Mouse (Mus musculus) kidney, embryonic 16.5 days (tissue): Measurements from ENCODE around the gene Acbd4. TPM values are rescaled to one million over a fixed set of nuclear protein-coding genes. Genes with fewer than 3 reads are reported as not detected.

ENCODE experiments used
- ATAC-seq: fragments of 200-750 bp; cut with Nextera tagmentation; 2 replicates; pipeline ENCODE4 v1.8.0; 2017; ENCODE audit warnings: moderate TSS enrichment; ENCODE audit not compliant: low FRiP score, low TSS enrichment
- H3K27ac ChIP-seq: fragments of 300-500 bp; sonication (generic); 2 replicates; pipeline ENCODE4 v1.5.1; 2014; ENCODE audit warnings: low read length
- H3K27me3 ChIP-seq: fragments of 300-500 bp; sonication (generic); 2 replicates; pipeline ENCODE4 v1.6.1; 2014; ENCODE audit warnings: low read length, control low read depth, mixed read lengths; ENCODE audit not compliant: insufficient read depth
- H3K36me3 ChIP-seq: fragments of 300-500 bp; sonication (generic); 2 replicates; pipeline ENCODE4 v1.6.1; 2014; ENCODE audit warnings: low read length, control low read depth, mixed read lengths; ENCODE audit not compliant: insufficient read depth
- H3K4me1 ChIP-seq: fragments of 300-500 bp; sonication (generic); 2 replicates; pipeline ENCODE4 v1.6.1; 2014; ENCODE audit warnings: low read length, control low read depth, mixed read lengths; ENCODE audit not compliant: insufficient read depth
- H3K4me2 ChIP-seq: fragments of 300-500 bp; sonication (generic); replicated peaks from 2 replicates; pipeline ENCODE4 v1.6.1; 2014; ENCODE audit warnings: low read depth, low read length
- H3K4me3 ChIP-seq: fragments of 300-500 bp; sonication (generic); 2 replicates; pipeline ENCODE4 v1.5.1; 2014; ENCODE audit warnings: mild to moderate bottlenecking, low read length
- H3K9ac ChIP-seq: fragments of 300-500 bp; sonication (generic); replicated peaks from 2 replicates; pipeline ENCODE4 v1.6.1; 2014; ENCODE audit warnings: low read length
- H3K9me3 ChIP-seq: fragments of 300-500 bp; sonication (generic); 2 replicates; pipeline ENCODE4 v1.6.1; 2016; ENCODE audit warnings: low read length, control low read depth
- WGBS: fragments of 180-500 bp; shearing (Covaris S2); extraction: QIAGEN DNeasy Blood & Tissue Kit; methylation state at CpG from one replicate; pipeline ENCODE4 v1.1.7; 2014; 5-methylcytosine and 5-hydroxymethylcytosine counted together
- polyA plus RNA-seq: library from polyadenylated mRNA; unstranded; fragments of >200 nt; fragmentation: Nextera tagmentation; extraction: Ambion mirVana; gene quantifications from 2 replicates; pipeline ENCODE4 v1.2.1, GENCODE M21; 2015

The Acbd4 gene
- 28.7 and 29.9 TPM in 2 replicates for polyA plus RNA-seq

DNA sequence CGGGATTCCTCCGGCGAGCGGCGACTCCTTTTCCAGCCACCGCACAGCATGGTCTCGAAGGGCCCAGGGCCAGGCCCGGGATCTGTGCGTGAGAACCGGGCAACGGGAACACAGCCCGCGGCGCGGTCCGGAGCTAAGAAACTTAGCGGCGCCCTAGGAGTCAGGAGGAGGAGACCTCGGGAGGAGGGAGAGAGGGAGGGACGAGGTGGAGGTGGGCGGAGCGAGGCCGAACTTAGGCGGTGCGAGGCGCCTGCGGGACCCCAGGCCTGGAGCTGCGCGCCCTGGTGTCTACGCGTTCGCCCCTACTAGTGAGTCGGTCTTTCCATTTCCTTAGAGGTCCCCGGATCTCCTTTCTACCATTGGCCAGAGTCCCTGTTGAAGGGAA lies at the start of gene Acbd4, which contains the start of gene Plcd3:
Gene Acbd4 (plus strand): TSS at position 202 of the 385 bp plus-strand sequence.
Gene Plcd3 (minus strand): TSS at position 178 of the 385 bp plus-strand sequence.
- Histone ChIP-seq H3K4me3 (peak within 1 kb of the TSS; percentile 66), H3K4me1 (peaks cover 64% of the 10 kb centered on the region), H3K4me2 (peak within 1 kb of the TSS; percentile 92), H3K9ac (peak within 1 kb of the TSS; percentile 75), H3K27ac (no peak within 1 kb of the TSS), H3K9me3 (no peaks in the 10 kb centered on the region), H3K36me3 (no peaks in the 10 kb centered on the region), H3K27me3 (no peaks in the 10 kb centered on the region; the same call in 1 of the 2 replicates)
- under 1% methylated on average over 33 of the region's 34 CpGs for whole genome bisulfite sequencing
- peak; percentile 36 for ATAC-seq

DNA sequence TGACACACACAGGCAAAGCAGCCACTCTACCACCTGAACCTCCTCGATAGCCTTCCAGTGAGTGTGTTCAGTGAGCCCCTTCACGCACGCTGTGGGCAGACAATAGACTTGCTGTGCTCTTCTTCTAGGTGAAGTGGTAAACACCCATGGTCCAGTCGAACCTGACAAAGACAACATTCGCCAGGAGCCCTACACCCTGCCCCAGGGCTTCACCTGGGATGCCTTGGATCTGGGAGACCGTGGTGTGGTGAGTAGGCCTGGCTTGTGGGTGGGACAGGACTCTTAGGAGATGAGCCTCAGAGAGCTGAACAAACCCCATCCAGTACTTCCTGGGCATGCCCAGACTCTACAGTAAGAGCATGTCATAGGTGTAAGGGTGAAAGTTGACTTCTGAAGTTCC lies 49.4 kb upstream of the Acbd4 start:
- no peak for ATAC-seq
- Histone ChIP-seq H3K4me3 (no peak overlapping the region), H3K9me3 (no peaks in the 10 kb centered on the region), H3K27me3 (no peaks in the 10 kb centered on the region), H3K36me3 (peaks cover 43% of the 10 kb centered on the region), H3K9ac (no peak overlapping the region), H3K4me2 (no peak overlapping the region), H3K4me1 (no peaks in the 10 kb centered on the region), H3K27ac (no peak overlapping the region)
- 91% methylated on average over 6 of the region's 6 CpGs for WGBS

DNA sequence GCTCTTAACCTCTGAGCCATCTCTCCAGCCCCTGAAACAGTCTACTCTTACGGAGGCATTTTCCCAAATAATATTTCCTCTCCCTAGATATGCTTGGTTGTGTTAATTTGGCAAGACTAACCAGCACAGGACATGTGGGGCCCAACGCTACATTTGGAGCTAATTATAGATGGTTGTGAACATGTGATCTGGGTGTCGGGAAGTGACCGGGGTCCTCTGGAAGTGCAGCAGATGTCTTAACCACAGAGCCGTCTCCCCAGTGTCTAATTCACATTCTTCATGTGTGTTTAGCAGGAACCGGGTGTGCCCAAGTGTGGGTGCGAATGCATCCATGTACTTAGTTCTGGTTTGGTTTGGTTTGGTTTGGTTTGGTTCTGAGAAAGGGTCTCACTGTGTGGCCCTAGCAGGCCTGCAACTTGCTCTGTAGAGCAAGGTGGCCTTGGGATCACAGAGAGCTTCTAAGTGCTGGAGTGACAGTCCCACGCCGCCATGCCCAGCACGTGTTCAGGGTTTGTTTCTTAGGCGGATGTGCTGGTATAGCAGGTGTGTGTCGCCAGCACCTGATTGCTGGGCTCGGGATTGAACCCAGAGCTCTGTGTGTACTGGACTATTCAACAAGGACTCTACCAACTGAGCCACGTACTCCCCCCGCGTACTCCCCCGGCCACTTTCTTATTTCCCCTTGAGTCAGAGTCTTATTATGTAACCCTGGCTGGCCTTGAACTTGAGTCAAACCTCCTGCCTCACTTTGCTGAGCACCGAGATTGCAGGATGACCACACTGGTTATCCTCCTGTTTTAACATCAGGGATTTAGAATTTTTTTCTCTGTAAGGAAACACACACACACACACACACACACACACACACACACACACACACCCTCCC lies 48.0 kb upstream of the Acbd4 start:
- Histone ChIP-seq H3K36me3 (peaks cover 53% of the 10 kb centered on the region), H3K4me1 (no peaks in the 10 kb centered on the region), H3K27ac (no peak overlapping the region), H3K4me2 (no peak overlapping the region), H3K4me3 (no peak overlapping the region), H3K9me3 (no peaks in the 10 kb centered on the region), H3K9ac (no peak overlapping the region), H3K27me3 (no peaks in the 10 kb centered on the region)
- WGBS, result 92% methylated on average over 18 of the region's 18 CpGs
- no peak for ATAC-seq

DNA sequence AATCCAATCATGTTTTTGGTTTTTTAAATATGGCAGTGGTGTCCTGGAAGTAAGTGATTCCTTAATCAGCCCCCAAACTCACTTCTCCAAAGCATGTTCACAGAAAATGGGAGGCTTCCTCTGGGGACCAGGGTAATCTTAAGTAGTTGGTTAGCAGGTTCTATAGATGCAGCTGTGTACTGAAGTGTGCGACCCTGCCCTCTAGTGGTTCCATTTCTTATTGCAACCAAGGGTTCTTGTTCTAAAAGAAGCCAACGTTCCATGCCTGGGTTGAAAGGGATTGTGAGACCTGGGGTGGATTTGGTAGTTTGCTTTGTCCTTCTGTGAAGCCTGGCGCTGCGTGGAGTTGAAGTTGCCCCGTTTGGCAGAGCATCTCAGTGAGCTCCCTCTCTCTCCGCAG lies 46.7 kb upstream of the Acbd4 start:
- no peak overlapping the region for H3K9ac ChIP-seq
- ATAC-seq, result no peak
- WGBS, result 50% methylated on average over 6 of the region's 6 CpGs
- no peaks in the 10 kb centered on the region for H3K27me3 ChIP-seq
- peaks cover 65% of the 10 kb centered on the region for H3K36me3 ChIP-seq
- H3K4me2 ChIP-seq, result no peak overlapping the region
- H3K4me1 ChIP-seq, result no peaks in the 10 kb centered on the region
- H3K4me3 ChIP-seq, result no peak overlapping the region
- H3K27ac ChIP-seq, result no peak overlapping the region
- no peaks in the 10 kb centered on the region for H3K9me3 ChIP-seq

- H3K4me3 ChIP-seq, result no peak overlapping the region
- no peak overlapping the region for H3K4me2 ChIP-seq
- H3K27ac ChIP-seq, result no peak overlapping the region
- 95% methylated on average over 7 of the region's 7 CpGs for WGBS
- no peaks in the 10 kb centered on the region for H3K4me1 ChIP-seq
- peaks cover 64% of the 10 kb centered on the region for H3K36me3 ChIP-seq
- H3K27me3 ChIP-seq, result no peaks in the 10 kb centered on the region
- H3K9ac ChIP-seq, result no peak overlapping the region
- ATAC-seq, result no peak
- no peaks in the 10 kb centered on the region for H3K9me3 ChIP-seq
These were observed 44.8 kb upstream of the Acbd4 start for GRCm38 (mm10) chr11:103056636-103057035.

- Histone ChIP-seq H3K4me3 (no peak overlapping the region), H3K9ac (no peak overlapping the region), H3K27me3 (no peaks in the 10 kb centered on the region), H3K4me1 (no peaks in the 10 kb centered on the region), H3K4me2 (no peak overlapping the region), H3K27ac (no peak overlapping the region), H3K9me3 (no peaks in the 10 kb centered on the region), H3K36me3 (peaks cover 65% of the 10 kb centered on the region)
- 57% methylated on average over 3 of the region's 3 CpGs for WGBS
- ATAC-seq, result no peak
These were observed 42.9 kb upstream of the Acbd4 start for GRCm38 (mm10) chr11:103058499-103059085.

- H3K9ac ChIP-seq, result no peak overlapping the region
- H3K27ac ChIP-seq, result no peak overlapping the region
- no peak for ATAC-seq
- H3K4me3 ChIP-seq, result no peak overlapping the region
- WGBS, result 92% methylated on average over 14 of the region's 14 CpGs
- no peak overlapping the region for H3K4me2 ChIP-seq
- no peaks in the 10 kb centered on the region for H3K4me1 ChIP-seq
- H3K36me3 ChIP-seq, result peaks cover 69% of the 10 kb centered on the region
- H3K27me3 ChIP-seq, result no peaks in the 10 kb centered on the region
- H3K9me3 ChIP-seq, result no peaks in the 10 kb centered on the region
These were observed 35.1 kb upstream of the Acbd4 start for GRCm38 (mm10) chr11:103066191-103067050.

GRCm38 (mm10) chr11:103067051-103067361 lies 34.5 kb upstream of the Acbd4 start:
- H3K9me3 ChIP-seq, result no peaks in the 10 kb centered on the region
- no peak overlapping the region for H3K9ac ChIP-seq
- no peak for ATAC-seq
- no peak overlapping the region for H3K4me3 ChIP-seq
- H3K27me3 ChIP-seq, result no peaks in the 10 kb centered on the region
- 88% methylated on average over 6 of the region's 6 CpGs for WGBS
- 0 out of 2 replicates have a peak overlapping the region, but pooled peaks have one; percentile 14 for H3K27ac ChIP-seq
- H3K4me1 ChIP-seq, result no peaks in the 10 kb centered on the region
- no peak overlapping the region for H3K4me2 ChIP-seq
- peaks cover 69% of the 10 kb centered on the region for H3K36me3 ChIP-seq

DNA sequence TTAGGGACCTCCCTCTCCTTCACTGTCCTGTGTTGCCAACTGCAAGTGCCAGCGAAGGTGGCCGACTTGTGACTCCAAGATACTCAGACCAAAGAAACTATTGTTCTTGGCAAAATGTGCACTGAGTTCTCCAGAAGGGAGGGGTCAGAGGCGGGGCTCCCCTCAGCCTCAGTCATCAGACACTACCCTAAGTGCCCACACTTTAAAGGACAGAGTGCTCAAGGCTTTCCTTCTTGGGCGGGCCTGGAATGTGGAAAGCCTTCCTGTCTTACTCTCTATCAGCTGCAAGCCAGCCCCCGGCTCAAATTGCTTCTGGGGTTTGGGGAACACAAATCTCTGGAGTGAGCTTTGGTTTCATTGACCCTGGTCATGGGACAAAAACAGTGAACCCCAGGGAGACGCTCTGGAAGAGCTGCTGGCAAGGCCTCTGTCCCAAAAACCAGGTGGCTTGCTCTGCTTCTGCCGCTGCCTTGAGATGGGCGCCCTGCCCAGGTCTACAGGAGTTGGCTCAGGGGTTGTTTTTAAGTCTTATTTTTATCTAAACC lies 34.0 kb upstream of the Acbd4 start:
- Histone ChIP-seq H3K9ac (no peak overlapping the region), H3K4me2 (no peak overlapping the region), H3K27ac (0 out of 2 replicates have a peak overlapping the region, but pooled peaks have one; percentile 14), H3K9me3 (no peaks in the 10 kb centered on the region), H3K36me3 (peaks cover 69% of the 10 kb centered on the region), H3K4me1 (no peaks in the 10 kb centered on the region), H3K27me3 (no peaks in the 10 kb centered on the region), H3K4me3 (no peak overlapping the region)
- ATAC-seq, result no peak
- WGBS, result 67% methylated on average over 8 of the region's 8 CpGs
